Mouse (Mus musculus): ENCODE data around the gene Nudt17. TPM values are rescaled to one million over a fixed set of nuclear protein-coding genes. Genes with fewer than 3 reads are reported as not detected.
"Not testable (repeated sequence)": the region's sequence is repeated elsewhere in the genome, so short reads cannot be mapped to it uniquely, and the experiment has no call there.

Nudt17 gene
- polyA plus RNA-seq, 1 experiment from 2014 or later = 6.9 TPM

DNA sequence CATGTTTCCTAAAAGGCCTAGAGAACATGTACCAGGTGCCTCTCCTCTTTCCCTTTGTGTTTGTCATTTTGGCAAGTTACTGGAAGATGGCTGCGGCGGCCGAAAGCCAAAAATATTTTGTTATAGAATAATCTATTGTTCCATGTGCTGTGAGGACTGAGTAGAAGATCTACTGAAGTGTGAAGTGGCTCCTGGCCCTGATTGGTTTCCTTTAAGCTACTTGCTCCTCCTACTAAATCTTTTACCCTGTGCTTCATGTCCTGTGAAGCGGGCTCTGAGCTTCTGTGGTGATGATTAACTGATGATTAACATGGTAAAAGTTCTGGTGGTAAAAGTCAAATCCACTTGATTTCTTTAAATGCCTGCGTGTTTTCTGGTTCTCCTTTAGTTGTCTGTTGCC lies 41.4 kb downstream of the Nudt17 start:
- H3K36me3 ChIP-seq = no peaks in the 10 kb centered on the region
- H3K27ac ChIP-seq (replicated peaks) = no peak overlapping the region
- H3K9me3 ChIP-seq = no peaks in the 10 kb centered on the region
- no peak overlapping the region for H3K4me3 ChIP-seq
- H3K27me3 ChIP-seq = no peaks in the 10 kb centered on the region; the same call in 1 of the 2 replicates
- ATAC-seq (replicated peaks) = no peak
- H3K4me2 ChIP-seq (replicated peaks) = no peak overlapping the region
- H3K9ac ChIP-seq (replicated peaks) = no peak overlapping the region
- H3K4me1 ChIP-seq = peaks cover 15% of the 10 kb centered on the region
- 91% methylated on average over 5 of the region's 5 CpGs for WGBS

DNA sequence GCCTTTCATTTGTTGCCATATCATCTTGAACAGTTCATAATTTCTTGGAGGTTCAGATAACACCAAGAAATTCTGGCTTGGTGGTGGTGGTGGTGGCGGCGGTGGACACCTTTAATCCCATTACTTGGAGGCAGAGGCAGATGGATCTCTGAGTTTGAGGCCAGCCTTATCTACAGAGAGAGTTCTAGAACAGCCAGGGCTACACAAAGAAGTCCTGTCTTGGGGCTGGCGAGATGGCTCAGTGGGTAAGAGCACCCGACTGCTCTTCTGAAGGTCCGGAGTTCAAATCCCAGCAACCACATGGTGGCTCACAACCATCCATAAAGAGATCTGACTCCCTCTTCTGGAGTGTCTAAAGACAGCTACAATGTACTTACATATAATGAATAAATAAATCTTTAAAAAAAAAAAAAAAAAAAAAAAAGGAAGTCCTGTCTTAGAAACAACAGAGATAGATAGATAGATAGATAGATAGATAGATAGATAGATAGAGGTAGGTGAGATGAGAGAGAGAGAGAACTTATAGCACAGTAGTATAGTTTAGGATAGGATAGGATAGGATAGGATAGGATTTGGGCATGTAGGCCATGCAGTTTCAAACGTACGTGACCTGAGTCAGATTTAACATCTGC lies 42.5 kb downstream of the Nudt17 start:
- not testable (repeated sequence) for H3K4me3 ChIP-seq; ATAC-seq (replicated peaks); H3K27ac ChIP-seq (replicated peaks); H3K4me2 ChIP-seq (replicated peaks); H3K9me3 ChIP-seq; H3K36me3 ChIP-seq; H3K27me3 ChIP-seq; H3K9ac ChIP-seq (replicated peaks)
- H3K4me1 ChIP-seq = peaks cover 15% of the 10 kb centered on the region
- WGBS = 90% methylated on average over 7 of the region's 7 CpGs

DNA sequence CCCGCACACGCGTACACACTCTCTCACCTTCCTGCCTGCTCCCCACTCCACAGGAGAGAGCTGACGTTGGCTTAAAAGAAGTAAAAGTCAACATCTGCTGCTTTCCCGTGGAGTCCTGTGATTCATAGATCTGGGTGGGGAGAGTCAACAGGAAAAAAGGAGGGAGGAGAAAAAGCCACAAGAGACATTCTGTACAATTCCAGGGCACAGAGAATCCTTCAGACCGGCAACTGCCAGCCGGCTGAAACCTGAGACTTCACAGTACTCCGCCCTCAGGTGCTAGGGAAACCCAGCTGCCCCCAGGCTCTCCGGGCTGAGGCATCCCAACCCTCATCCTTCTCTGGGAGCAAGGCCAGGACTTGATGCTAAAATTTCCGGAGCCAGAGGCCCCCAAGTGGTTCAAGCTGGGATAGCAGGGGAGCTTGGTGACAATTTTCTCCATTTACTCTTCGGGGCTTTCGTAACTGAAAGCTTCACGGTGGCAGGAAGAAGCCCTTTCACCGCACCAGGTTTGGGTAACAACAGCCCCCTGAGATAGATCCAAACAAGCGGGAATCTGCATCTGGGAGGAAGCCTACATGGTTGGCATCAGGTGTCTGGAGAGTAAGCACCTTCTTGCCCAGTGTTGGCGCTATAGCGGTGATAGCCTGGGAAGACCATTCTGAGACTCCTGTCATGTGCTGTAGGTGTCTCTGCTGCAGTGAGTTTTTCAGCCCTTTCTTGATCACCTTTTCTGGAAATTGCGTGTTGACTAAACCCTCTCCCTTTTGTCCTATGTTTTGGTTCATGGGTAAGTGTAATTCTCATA lies 44.7 kb downstream of the Nudt17 start:
- Histone ChIP-seq H3K4me3 (peak overlapping the region; percentile 40), H3K4me1 (peaks cover 10% of the 10 kb centered on the region), H3K4me2 (replicated peaks) (peak overlapping the region; percentile 64), H3K36me3 (no peaks in the 10 kb centered on the region), H3K27ac (replicated peaks) (peak overlapping the region; percentile 74), H3K27me3 (no peaks in the 10 kb centered on the region), H3K9me3 (no peaks in the 10 kb centered on the region), H3K9ac (replicated peaks) (peak overlapping the region; percentile 52)
- peak; percentile 84 for ATAC-seq (replicated peaks)
- 6% methylated on average over 15 of the region's 18 CpGs for WGBS

- Histone ChIP-seq H3K36me3 (no peaks in the 10 kb centered on the region), H3K9ac (replicated peaks) (peak overlapping the region; percentile 52; the same call in 1 of the 2 replicates), H3K27me3 (no peaks in the 10 kb centered on the region), H3K4me2 (replicated peaks) (peak overlapping the region; percentile 64), H3K9me3 (no peaks in the 10 kb centered on the region), H3K27ac (replicated peaks) (peak overlapping the region; percentile 74; the same call in 1 of the 2 replicates), H3K4me3 (peak overlapping the region; percentile 40), H3K4me1 (peaks cover 10% of the 10 kb centered on the region)
- peak; percentile 38; the same call in 1 of the 2 replicates for ATAC-seq (replicated peaks)
- 37% methylated on average over 8 of the region's 8 CpGs for WGBS
These were observed 45.5 kb downstream of the Nudt17 start for GRCm38 (mm10) chr3:96662731-96663316.

GRCm38 (mm10) chr3:96660901-96661300 lies 47.5 kb downstream of the Nudt17 start:
- H3K4me3 ChIP-seq = no peak overlapping the region
- no peak overlapping the region for H3K4me2 ChIP-seq (replicated peaks)
- ATAC-seq (replicated peaks) = no peak
- no peak overlapping the region for H3K27ac ChIP-seq (replicated peaks)
- H3K9me3 ChIP-seq = no peaks in the 10 kb centered on the region
- peaks cover 10% of the 10 kb centered on the region for H3K4me1 ChIP-seq
- H3K27me3 ChIP-seq = no peaks in the 10 kb centered on the region
- no peak overlapping the region for H3K9ac ChIP-seq (replicated peaks)
- no peaks in the 10 kb centered on the region for H3K36me3 ChIP-seq
- WGBS = 94% methylated on average over 2 of the region's 2 CpGs

Other genes with a start within 250 kb of the Nudt17 start
- 0.43 and 0.82 TPM in 2 replicates for gene Hfe2, start 183.4 kb downstream of the Nudt17 start, polyA plus RNA-seq (2015; fragmentation: Nextera tagmentation; extraction: Ambion mirVana)
- gene Txnip, start 150.6 kb downstream of the Nudt17 start, polyA plus RNA-seq (2015; fragmentation: Nextera tagmentation; extraction: Ambion mirVana) = 68.4 and 69.3 TPM in 2 replicates
- 0.92 and 2.0 TPM in 2 replicates for gene Gm16253, start 131.6 kb downstream of the Nudt17 start, polyA plus RNA-seq (2015; fragmentation: Nextera tagmentation; extraction: Ambion mirVana)
- gene Polr3gl, start 114.4 kb downstream of the Nudt17 start, polyA plus RNA-seq (2015; fragmentation: Nextera tagmentation; extraction: Ambion mirVana) = 42.4 and 45.3 TPM in 2 replicates
- gene Ankrd34a, start 111.9 kb downstream of the Nudt17 start, polyA plus RNA-seq (2015; fragmentation: Nextera tagmentation; extraction: Ambion mirVana) = 12.5 and 13.4 TPM in 2 replicates
- 5.0 and 6.4 TPM in 2 replicates for gene Lix1l, start 107.4 kb downstream of the Nudt17 start, polyA plus RNA-seq (2015; fragmentation: Nextera tagmentation; extraction: Ambion mirVana)
- gene Rbm8a, start 78.6 kb downstream of the Nudt17 start, polyA plus RNA-seq (2015; fragmentation: Nextera tagmentation; extraction: Ambion mirVana) = 132 and 144 TPM in 2 replicates
- gene Pex11b, start 73.2 kb downstream of the Nudt17 start, polyA plus RNA-seq (2015; fragmentation: Nextera tagmentation; extraction: Ambion mirVana) = 57.3 and 58.6 TPM in 2 replicates
- gene Gm42957, start 73.1 kb downstream of the Nudt17 start, polyA plus RNA-seq (2015; fragmentation: Nextera tagmentation; extraction: Ambion mirVana) = 0.08 TPM in 1 of 2 replicates, not detected in the other
- gene Itga10, start 63.0 kb downstream of the Nudt17 start, polyA plus RNA-seq (2015; fragmentation: Nextera tagmentation; extraction: Ambion mirVana) = 0.55 and 0.65 TPM in 2 replicates
- gene Ankrd35, start 38.4 kb downstream of the Nudt17 start, polyA plus RNA-seq (2015; fragmentation: Nextera tagmentation; extraction: Ambion mirVana) = 1.5 and 1.9 TPM in 2 replicates
- gene Pias3, start 12.2 kb downstream of the Nudt17 start, polyA plus RNA-seq (2015; fragmentation: Nextera tagmentation; extraction: Ambion mirVana) = 27.4 and 28.9 TPM in 2 replicates
- 33.5 and 35.7 TPM in 2 replicates for gene Polr3c, start 19.1 kb upstream of the Nudt17 start, polyA plus RNA-seq (2015; fragmentation: Nextera tagmentation; extraction: Ambion mirVana)
- gene Rnf115, start 19.1 kb upstream of the Nudt17 start, polyA plus RNA-seq (2015; fragmentation: Nextera tagmentation; extraction: Ambion mirVana) = 59.3 and 66.6 TPM in 2 replicates
- 0.11 and 0.15 TPM in 2 replicates for gene Pdzk1, start 120.7 kb upstream of the Nudt17 start, polyA plus RNA-seq (2015; fragmentation: Nextera tagmentation; extraction: Ambion mirVana)
- 0.11 and 0.19 TPM in 2 replicates for gene Cd160, start 120.8 kb upstream of the Nudt17 start, polyA plus RNA-seq (2015; fragmentation: Nextera tagmentation; extraction: Ambion mirVana)
- gene Gja5, start 196.1 kb upstream of the Nudt17 start, polyA plus RNA-seq (2015; fragmentation: Nextera tagmentation; extraction: Ambion mirVana) = 2.4 and 3.2 TPM in 2 replicates
- gene Gpr89, start 196.8 kb upstream of the Nudt17 start, polyA plus RNA-seq (2015; fragmentation: Nextera tagmentation; extraction: Ambion mirVana) = 36.3 and 37.7 TPM in 2 replicates
- gene Gja8, start 217.5 kb upstream of the Nudt17 start, polyA plus RNA-seq (2015; fragmentation: Nextera tagmentation; extraction: Ambion mirVana) = 0.03 TPM in 2 replicates